Mouse (Mus musculus) cerebellum, adult 8-10 months (tissue): ENCODE data around the gene Fbxo34.

ENCODE experiments used
- DNase-seq: peaks from one replicate; pipeline ENCODE4 v3.0.0; 2022

The Fbxo34 gene

GRCm38 (mm10) chr14:47473891-47474290, 23.7 kb downstream of the Fbxo34 start:
- peak; percentile 13 for DNase-seq

- peak; percentile 20 for DNase-seq
Measured at GRCm38 (mm10) chr14:47474571-47475254, 24.5 kb downstream of the Fbxo34 start.

GRCm38 (mm10) chr14:47476266-47476665, 26.0 kb downstream of the Fbxo34 start:
- DNase-seq = no peak

GRCm38 (mm10) chr14:47477711-47478110, 27.5 kb downstream of the Fbxo34 start:
- DNase-seq = no peak

GRCm38 (mm10) chr14:47482200-47482599, 32.0 kb downstream of the Fbxo34 start:
- no peak for DNase-seq

- no peak for DNase-seq
Measured at GRCm38 (mm10) chr14:47483099-47483498, 32.9 kb downstream of the Fbxo34 start.

GRCm38 (mm10) chr14:47488732-47489131, 38.5 kb downstream of the Fbxo34 start:
- DNase-seq = no peak

- no peak for DNase-seq
Measured at GRCm38 (mm10) chr14:47489310-47490097, 39.3 kb downstream of the Fbxo34 start.

GRCm38 (mm10) chr14:47490732-47491131, 40.5 kb downstream of the Fbxo34 start:
- no peak for DNase-seq

GRCm38 (mm10) chr14:47493592-47494361, 43.6 kb downstream of the Fbxo34 start:
- no peak for DNase-seq

- no peak for DNase-seq
Measured at GRCm38 (mm10) chr14:47495951-47496350, 45.7 kb downstream of the Fbxo34 start.

- no peak for DNase-seq
Measured at GRCm38 (mm10) chr14:47497166-47497565, 46.9 kb downstream of the Fbxo34 start.

- DNase-seq = no peak
Measured at GRCm38 (mm10) chr14:47498632-47499031, 48.4 kb downstream of the Fbxo34 start.

GRCm38 (mm10) chr14:47504036-47504435, 53.8 kb downstream of the Fbxo34 start:
- DNase-seq = no peak

GRCm38 (mm10) chr14:47506676-47507075, 56.5 kb downstream of the Fbxo34 start:
- DNase-seq = no peak

- DNase-seq = no peak
Measured at GRCm38 (mm10) chr14:47508035-47508434, 57.8 kb downstream of the Fbxo34 start.

- no peak for DNase-seq
Measured at GRCm38 (mm10) chr14:47510244-47510643, 60.0 kb downstream of the Fbxo34 start.

GRCm38 (mm10) chr14:47513606-47514005, 63.4 kb downstream of the Fbxo34 start:
- no peak for DNase-seq

GRCm38 (mm10) chr14:47514816-47515453, 64.7 kb downstream of the Fbxo34 start:
- DNase-seq = no peak

- DNase-seq = no peak
Measured at GRCm38 (mm10) chr14:47515636-47516035, 65.4 kb downstream of the Fbxo34 start.

- DNase-seq = no peak
Measured at GRCm38 (mm10) chr14:47516755-47517154, 66.5 kb downstream of the Fbxo34 start.

GRCm38 (mm10) chr14:47518619-47519018, 68.4 kb downstream of the Fbxo34 start:
- DNase-seq = no peak
